Comparison of ENCODE assay signal across 13 mouse cellular contexts in genomic region chr6:53584718-53585405, GRCm38 (mm10).
DNase-seq lines count a peak whose midpoint lies in the region; ATAC-seq and TF ChIP-seq lines count a peak whose summit lies in the region.
"Had no signal": no experiment of that assay in that cellular context is flagged by ENCODE, and none has a peak within 500 bp of the region (broad histone marks: within the 10 kb centered on the region; RNA-seq: fewer than 3 reads in every experiment).

No protein-coding gene starts in this region.

- peak; percentile 38 to 78 for DNase-seq in layer of hippocampus, adult 18-20 months (ENCODE audit: low spot score in 2 of 2)
- DNase-seq in layer of hippocampus, postnatal 25 days (ENCODE audit: extremely low spot score in 1 of 2, low spot score in 1 of 2), result no peak
- no peak for DNase-seq in CH12.LX (ENCODE audit: extremely low read depth)
- DNase-seq in layer of hippocampus, adult 8-10 months (ENCODE audit: low spot score in 2 of 2), result peak; percentile 35 to 40
- DNase-seq in thymus, postnatal 0 days (ENCODE audit: low spot score), result peak; percentile 68
- DNase-seq in midbrain, embryonic 11.5 days (ENCODE audit: low spot score, missing footprints), result no peak
- DNase-seq: embryo, embryonic 11 days; kidney, postnatal 25 days had no signal

- H3K9me3 ChIP-seq in CH12.LX (replicated peaks; ENCODE audit: low read length), result no peaks in the 10 kb centered on the region
- no peaks in the 10 kb centered on the region for H3K9me3 ChIP-seq in forebrain, embryonic 16.5 days (ENCODE audit: control insufficient read depth, low read length)
- no peaks in the 10 kb centered on the region for H3K9me3 ChIP-seq in midbrain, embryonic 11.5 days (ENCODE audit: control insufficient read depth, low read length)
- H3K9me3 ChIP-seq: forebrain, embryonic 13.5 days; liver, embryonic 12.5 days had no signal

- H3K79me2 ChIP-seq in CH12.LX (replicated peaks; ENCODE audit: control insufficient read depth, extremely low read depth, insufficient read depth, poor library complexity, severe bottlenecking), result no peaks in the 10 kb centered on the region

- H3K4me3 ChIP-seq in CH12.LX (replicated peaks in 1 of 3; ENCODE audit: low read depth in 2 of 3, low read length in 2 of 3, poor library complexity in 1 of 3), result no peak overlapping the region
- H3K4me3 ChIP-seq in forebrain, embryonic 16.5 days (replicated peaks; ENCODE audit: low read length), result no peak overlapping the region
- H3K4me3 ChIP-seq in midbrain, embryonic 11.5 days (ENCODE audit: low read depth, low read length), result no peak overlapping the region
- H3K4me3 ChIP-seq: forebrain, embryonic 13.5 days; liver, embryonic 12.5 days had no signal

- dilution Hi-C loops in CH12.LX (cut with MboI; ENCODE audit: extremely low pct_ligation_motif_present, extremely low pct_unique_long_range_greater_than_20kb, low sequenced_read_pairs), result no loop called here

- peaks cover 10 to 27% of the 10 kb centered on the region in 2 experiments for H3K4me1 ChIP-seq in CH12.LX (ENCODE audit: control insufficient read depth in 1 of 2, insufficient read depth in 2 of 2)
- H3K4me1 ChIP-seq in forebrain, embryonic 16.5 days (replicated peaks; ENCODE audit: control insufficient read depth, insufficient read depth, low read length), result peaks cover 37% of the 10 kb centered on the region
- no peaks in the 10 kb centered on the region; the same call in 1 of the 2 replicates for H3K4me1 ChIP-seq in midbrain, embryonic 11.5 days (ENCODE audit: control insufficient read depth, insufficient read depth, low read length)

- no peak for TF ChIP-seq POLR2A in CH12.LX (IDR thresholded peaks at IDR 0.05; ENCODE audit: low read depth, low read length)

- no peaks in the 10 kb centered on the region for H3K27me3 ChIP-seq in CH12.LX (replicated peaks)
- no peaks in the 10 kb centered on the region for H3K27me3 ChIP-seq in forebrain, embryonic 16.5 days (replicated peaks; ENCODE audit: control insufficient read depth, insufficient read depth, low read length)
- no peaks in the 10 kb centered on the region for H3K27me3 ChIP-seq in midbrain, embryonic 11.5 days (ENCODE audit: control insufficient read depth, insufficient read depth, low read length)
- H3K27me3 ChIP-seq: forebrain, embryonic 13.5 days; liver, embryonic 12.5 days had no signal

- ATAC-seq in forebrain, embryonic 16.5 days, result no peak
- ATAC-seq in midbrain, embryonic 11.5 days (ENCODE audit: low FRiP score), result no peak
- ATAC-seq: forebrain, embryonic 13.5 days; hindbrain, embryonic 16.5 days; liver, embryonic 12.5 days had no signal

- no peak overlapping the region; the same call in 1 of the 2 replicates for H3K4me2 ChIP-seq in CH12.LX (ENCODE audit: insufficient read depth, low read depth, poor library complexity, severe bottlenecking)
- H3K4me2 ChIP-seq in forebrain, embryonic 16.5 days (ENCODE audit: low read length), result no peak overlapping the region
- no peak overlapping the region for H3K4me2 ChIP-seq in midbrain, embryonic 11.5 days
- H3K4me2 ChIP-seq: forebrain, embryonic 13.5 days; liver, embryonic 12.5 days had no signal

- 46% methylated on average over 10 of the region's 10 CpGs for WGBS in forebrain, embryonic 16.5 days
- 63% methylated on average over 10 of the region's 10 CpGs for WGBS in midbrain, embryonic 11.5 days

- H3K36me3 ChIP-seq in CH12.LX (replicated peaks in 1 of 2; ENCODE audit: control insufficient read depth in 1 of 2, insufficient read depth in 1 of 2, low read length in 1 of 2), result no peaks in the 10 kb centered on the region
- no peaks in the 10 kb centered on the region for H3K36me3 ChIP-seq in forebrain, embryonic 16.5 days (ENCODE audit: control insufficient read depth, insufficient read depth)
- no peaks in the 10 kb centered on the region for H3K36me3 ChIP-seq in midbrain, embryonic 11.5 days (ENCODE audit: control insufficient read depth, insufficient read depth, low read length)
- H3K36me3 ChIP-seq: liver, embryonic 12.5 days had no signal

- no peak for TF ChIP-seq CTCF in CH12.LX (conservative IDR thresholded peaks at IDR 0.05 in 1 of 2, IDR thresholded peaks at IDR 0.05 in 1 of 2; ENCODE audit: low read depth in 2 of 2, low read length in 2 of 2)

- TF ChIP-seq RAD21 in CH12.LX (IDR thresholded peaks at IDR 0.05; ENCODE audit: low read depth, low read length), result no peak

- in situ Hi-C loops in CH12.LX (cut with MboI; ENCODE audit: low pct_ligation_motif_present, low pct_unique_long_range_greater_than_20kb, low sequenced_read_pairs), result no loop called here

- TF ChIP-seq EP300 in CH12.LX (IDR thresholded peaks at IDR 0.05; ENCODE audit: low read length), result no peak

- H3K9ac ChIP-seq in CH12.LX (ENCODE audit: insufficient read depth, low read depth), result no peak overlapping the region; the same call in 1 of the 2 replicates
- no peak overlapping the region for H3K9ac ChIP-seq in forebrain, embryonic 16.5 days (replicated peaks; ENCODE audit: low read depth, low read length)
- no peak overlapping the region for H3K9ac ChIP-seq in midbrain, embryonic 11.5 days (ENCODE audit: low read length)
- H3K9ac ChIP-seq: forebrain, embryonic 13.5 days; liver, embryonic 12.5 days had no signal

- no peak overlapping the region for H3K27ac ChIP-seq in CH12.LX (ENCODE audit: insufficient read depth, low read depth)
- no peak overlapping the region for H3K27ac ChIP-seq in forebrain, embryonic 16.5 days (ENCODE audit: low read length)
- no peak overlapping the region for H3K27ac ChIP-seq in midbrain, embryonic 11.5 days (ENCODE audit: low read depth, low read length)
- H3K27ac ChIP-seq: forebrain, embryonic 13.5 days; liver, embryonic 12.5 days; macrophage had no signal

TF ChIP-seq in CH12.LX, 34 proteins besides CTCF, POLR2A, EP300 and RAD21:
- TF ChIP-seq MAX (IDR thresholded peaks at IDR 0.05; ENCODE audit: low read length) (0 out of 2 replicates have a peak, but pooled peaks have one; percentile 16), BHLHE40 (IDR thresholded peaks at IDR 0.05; ENCODE audit: low read depth, low read length) (peak; percentile 80), HCFC1 (IDR thresholded peaks at IDR 0.05; ENCODE audit: low read depth, low read length) (no peak), ETS1 (conservative IDR thresholded peaks at IDR 0.05; ENCODE audit: low read depth, low read length) (0 out of 2 replicates have a peak, but pooled peaks have one; percentile 20)

Comparison
In these comparisons a context has a peak if more than half of its experiments do, and no peak if none do; other contexts are left out.
1. DNase-seq: peak in layer of hippocampus, adult 18-20 months (2 of 2), layer of hippocampus, adult 8-10 months (2 of 2) and thymus, postnatal 0 days (single experiment); none in layer of hippocampus, postnatal 25 days (0 of 2), CH12.LX (single experiment) and midbrain, embryonic 11.5 days (single experiment).